Mouse (Mus musculus) spleen, adult 2 months (tissue): ENCODE measurements around the gene Spata13. TPM values are rescaled to one million over a fixed set of nuclear protein-coding genes. Genes with fewer than 3 reads are reported as not detected.

ENCODE experiments used
- DNase-seq, 2 experiments: peaks; one replicate each; pipeline versions ENCODE4 v3.0.0 to v3.0.0-alpha.2; 2012 to 2021; ENCODE audit warnings: low spot score in 2 of 2, low read depth in 1 of 2
- H3K27ac ChIP-seq: fragments of 200-500 bp; 2 replicates; pipeline ENCODE4 v1.5.1; 2012; ENCODE audit warnings: low read length, inconsistent platforms; ENCODE audit not compliant: insufficient read depth
- H3K27me3 ChIP-seq: fragments of 200-500 bp; 2 replicates; pipeline ENCODE4 v1.6.1; 2012; ENCODE audit warnings: mild to moderate bottlenecking, moderate library complexity, low read length, inconsistent platforms; ENCODE audit not compliant: control insufficient read depth, insufficient read depth
- H3K36me3 ChIP-seq: fragments of 200-500 bp; 2 replicates; pipeline ENCODE4 v1.6.1; 2012; ENCODE audit warnings: mild to moderate bottlenecking, low read length, inconsistent platforms; ENCODE audit not compliant: control insufficient read depth, insufficient read depth
- H3K4me1 ChIP-seq: fragments of 200-500 bp; 2 replicates; pipeline ENCODE4 v1.6.1; 2011; ENCODE audit warnings: inconsistent platforms; ENCODE audit not compliant: control insufficient read depth, insufficient read depth, insufficient read length
- H3K4me3 ChIP-seq: fragments of 200-500 bp; 2 replicates; pipeline ENCODE4 v1.5.1; 2011; ENCODE audit warnings: mild to moderate bottlenecking, inconsistent platforms; ENCODE audit not compliant: insufficient read depth, insufficient read length; ENCODE audit errors: extremely low read depth
- CTCF ChIP-seq: fragments of 200-500 bp; IDR thresholded peaks from 2 replicates; pipeline ENCODE4 v1.5.1; 2011; ENCODE audit warnings: mild to moderate bottlenecking, inconsistent platforms; ENCODE audit not compliant: insufficient read depth, insufficient read length, insufficient replicate concordance; ENCODE audit errors: extremely low read depth
- POLR2A ChIP-seq: fragments of 200-500 bp; IDR thresholded peaks from 2 replicates; pipeline ENCODE4 v1.6.1; 2011; ENCODE audit warnings: low read depth, low read length, inconsistent platforms
- WGBS: fragments of 180-500 bp; shearing (Covaris S2); methylation state at CpG from one replicate; pipeline ENCODE4 v1.1.7; 2018; 5-methylcytosine and 5-hydroxymethylcytosine counted together
- polyA plus RNA-seq: library from polyadenylated mRNA; depleted of rRNA; stranded (reverse); fragments of >200 nt; gene quantifications from 2 replicates; pipeline ENCODE4 v1.2.3, GENCODE M21; 2012

Spata13 gene
- polyA plus RNA-seq, 1 experiment: 23.5 TPM

DNA sequence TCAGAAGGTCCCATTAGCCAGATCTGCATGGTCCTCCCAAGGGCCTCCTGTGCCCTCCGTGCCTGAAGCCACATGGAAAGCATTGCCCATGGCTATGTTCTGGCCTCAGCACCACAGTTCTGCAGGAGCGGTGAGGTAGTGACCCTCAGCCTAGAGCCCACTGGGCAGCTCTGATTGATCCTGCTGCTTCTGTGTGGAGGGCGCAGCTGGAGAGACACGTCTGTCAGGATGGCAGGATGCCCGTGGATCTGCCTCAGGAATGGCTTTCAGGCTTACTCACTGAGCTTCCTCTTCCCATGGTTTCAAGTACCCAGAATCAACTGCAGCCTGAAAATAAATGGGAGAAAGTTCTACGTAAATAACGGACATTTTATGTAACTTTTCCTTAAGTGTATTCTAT lies 14.1 kb downstream of the Spata13 start:
- WGBS: 88% methylated on average over 7 of the region's 7 CpGs
- no peak overlapping the region for H3K4me3 ChIP-seq
- TF ChIP-seq CTCF: no peak
- no peak for TF ChIP-seq POLR2A
- no peaks in the 10 kb centered on the region for H3K36me3 ChIP-seq
- H3K4me1 ChIP-seq: no peaks in the 10 kb centered on the region
- H3K27me3 ChIP-seq: no peaks in the 10 kb centered on the region
- no peak for DNase-seq
- no peak overlapping the region for H3K27ac ChIP-seq

DNA sequence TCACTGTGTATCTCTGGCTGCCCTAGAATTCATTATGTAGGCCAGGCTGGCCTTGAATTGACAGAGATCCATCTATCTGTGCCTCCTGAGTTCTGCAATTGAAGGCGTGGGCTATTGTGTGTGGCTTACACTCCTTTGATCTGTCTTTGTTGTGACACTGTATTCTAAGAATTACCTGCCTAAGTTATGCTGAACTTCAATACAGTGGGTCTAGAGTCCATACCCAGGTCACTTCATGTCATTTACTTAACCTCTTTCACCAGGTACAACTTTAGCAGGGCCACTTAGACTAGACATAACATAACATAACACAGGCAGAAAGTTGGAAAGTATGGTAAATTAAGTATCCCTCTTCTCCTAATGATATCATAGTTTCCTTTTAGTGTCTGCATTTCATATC lies 15.2 kb downstream of the Spata13 start:
- no peak for DNase-seq
- TF ChIP-seq CTCF (no peak), POLR2A (no peak)

DNA sequence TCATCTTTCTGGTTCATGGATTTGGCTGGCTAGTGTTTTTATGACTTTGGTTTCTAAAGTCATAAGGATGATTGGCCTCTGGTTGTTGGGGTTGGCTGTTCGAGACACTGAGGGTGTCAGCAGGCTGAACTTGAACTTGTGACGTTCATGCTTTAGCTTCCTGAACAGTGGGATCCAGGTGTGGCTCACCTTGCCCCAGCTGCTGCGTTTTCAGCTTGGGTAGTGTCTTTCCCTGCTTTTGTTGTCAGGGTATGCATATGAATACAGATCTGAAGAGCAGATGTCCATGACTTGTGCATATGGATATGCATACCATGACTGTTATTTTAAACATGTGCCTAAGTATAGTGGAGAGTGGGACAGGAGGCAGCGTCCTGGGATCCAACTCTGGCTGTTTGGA lies 19.4 kb downstream of the Spata13 start:
- no peak for DNase-seq

More for the DNA sequence above, 15.2 kb downstream of the Spata13 start:
- Histone ChIP-seq H3K27ac (no peak overlapping the region), H3K36me3 (no peaks in the 10 kb centered on the region), H3K4me3 (no peak overlapping the region), H3K4me1 (no peaks in the 10 kb centered on the region), H3K27me3 (no peaks in the 10 kb centered on the region)
- WGBS: 79% methylated on average over 1 of the region's 1 CpGs

DNA sequence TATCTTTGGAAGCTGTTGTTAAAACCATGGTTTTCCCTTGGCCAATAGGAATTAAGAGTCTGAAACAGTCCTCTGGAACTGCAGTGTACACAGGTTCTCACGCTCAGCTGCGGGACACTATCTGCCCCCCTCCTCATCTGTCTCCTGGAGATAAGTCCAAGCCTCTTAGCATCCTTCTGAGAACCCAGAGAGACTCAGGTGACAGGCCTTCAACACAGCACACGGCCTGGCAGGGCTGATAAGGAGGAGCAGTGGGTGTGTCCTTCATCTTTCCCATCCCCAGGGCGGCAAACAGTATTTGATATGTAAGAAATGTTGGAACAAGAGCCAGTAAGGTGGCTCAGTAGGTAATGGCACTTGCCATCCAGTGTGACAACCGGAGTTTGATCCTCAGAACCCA lies 20.2 kb downstream of the Spata13 start:
- TF ChIP-seq POLR2A: no peak
- no peak for TF ChIP-seq CTCF
- Histone ChIP-seq H3K36me3 (no peaks in the 10 kb centered on the region), H3K27me3 (no peaks in the 10 kb centered on the region), H3K4me3 (no peak overlapping the region), H3K4me1 (no peaks in the 10 kb centered on the region), H3K27ac (no peak overlapping the region)
- 83% methylated on average over 5 of the region's 5 CpGs for WGBS
- no peak for DNase-seq

More for the DNA sequence above, 19.4 kb downstream of the Spata13 start:
- Histone ChIP-seq H3K4me1 (no peaks in the 10 kb centered on the region), H3K4me3 (no peak overlapping the region), H3K27me3 (no peaks in the 10 kb centered on the region), H3K27ac (no peak overlapping the region), H3K36me3 (no peaks in the 10 kb centered on the region)
- TF ChIP-seq POLR2A (no peak), CTCF (no peak)
- 88% methylated on average over 4 of the region's 4 CpGs for WGBS

DNA sequence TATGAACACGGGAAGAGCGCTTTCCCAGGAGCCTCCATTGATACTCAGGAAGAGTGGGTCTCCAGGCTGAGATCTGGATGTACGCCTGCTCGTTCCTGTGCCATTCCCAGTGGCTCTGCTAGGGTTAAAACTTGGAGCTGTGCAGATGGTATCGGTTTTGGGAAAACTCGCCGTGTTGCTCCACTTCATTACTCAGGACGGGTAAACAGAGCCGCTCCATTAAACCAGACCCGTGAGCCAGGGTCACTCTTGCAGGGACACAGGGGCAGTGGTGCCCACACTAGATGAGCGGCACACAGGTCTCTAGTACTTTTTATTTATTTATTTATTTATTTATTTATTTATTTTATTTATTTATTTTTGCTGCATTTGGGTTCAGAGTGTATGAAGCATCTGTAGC lies 20.9 kb downstream of the Spata13 start:
- WGBS: 95% methylated on average over 11 of the region's 11 CpGs
- TF ChIP-seq CTCF (no peak), POLR2A (no peak)
- no peak overlapping the region for H3K4me3 ChIP-seq
- H3K36me3 ChIP-seq: no peaks in the 10 kb centered on the region
- H3K4me1 ChIP-seq: no peaks in the 10 kb centered on the region
- no peaks in the 10 kb centered on the region for H3K27me3 ChIP-seq
- H3K27ac ChIP-seq: no peak overlapping the region
- DNase-seq: no peak

DNA sequence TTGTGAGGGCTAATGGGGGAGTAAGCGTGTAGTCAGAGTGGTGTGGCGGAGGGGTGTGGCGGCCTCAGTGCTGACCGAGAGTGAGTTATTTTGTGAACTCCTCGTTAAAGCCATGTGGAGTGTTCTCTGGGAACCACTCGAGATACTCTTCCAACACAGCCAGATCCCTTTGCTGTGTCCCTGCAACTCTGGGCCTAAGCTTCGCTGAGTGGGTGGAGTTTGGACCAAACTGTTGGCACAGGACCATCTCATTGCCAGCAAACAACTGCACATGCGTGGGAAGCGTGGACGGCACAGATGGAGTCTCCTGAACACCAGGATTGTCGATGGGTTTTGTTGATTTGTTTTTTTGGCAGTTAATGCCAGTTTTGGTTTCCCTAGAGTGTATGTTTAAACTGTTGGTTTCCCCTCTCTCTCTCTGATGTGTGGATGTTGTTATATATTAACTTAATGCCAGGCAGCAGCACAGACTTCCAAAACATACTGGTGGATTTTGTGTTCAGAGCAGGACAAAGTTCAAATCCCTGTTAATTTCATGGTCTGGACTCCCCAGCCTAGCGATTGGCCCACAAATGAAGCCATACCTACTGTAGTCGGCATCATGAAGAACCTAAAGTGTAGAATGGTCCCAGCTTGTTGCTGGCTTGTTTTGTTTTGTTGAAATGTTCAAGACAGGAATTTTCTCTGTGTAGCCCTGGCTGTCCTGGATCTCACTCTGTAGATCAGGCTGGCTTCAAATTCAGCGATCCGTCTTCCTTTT lies 22.3 kb downstream of the Spata13 start:
- WGBS: 88% methylated on average over 15 of the region's 15 CpGs
- TF ChIP-seq CTCF (no peak), POLR2A (no peak)
- Histone ChIP-seq H3K27me3 (no peaks in the 10 kb centered on the region), H3K36me3 (no peaks in the 10 kb centered on the region), H3K27ac (no peak overlapping the region), H3K4me3 (no peak overlapping the region), H3K4me1 (no peaks in the 10 kb centered on the region)
- DNase-seq: no peak

DNA sequence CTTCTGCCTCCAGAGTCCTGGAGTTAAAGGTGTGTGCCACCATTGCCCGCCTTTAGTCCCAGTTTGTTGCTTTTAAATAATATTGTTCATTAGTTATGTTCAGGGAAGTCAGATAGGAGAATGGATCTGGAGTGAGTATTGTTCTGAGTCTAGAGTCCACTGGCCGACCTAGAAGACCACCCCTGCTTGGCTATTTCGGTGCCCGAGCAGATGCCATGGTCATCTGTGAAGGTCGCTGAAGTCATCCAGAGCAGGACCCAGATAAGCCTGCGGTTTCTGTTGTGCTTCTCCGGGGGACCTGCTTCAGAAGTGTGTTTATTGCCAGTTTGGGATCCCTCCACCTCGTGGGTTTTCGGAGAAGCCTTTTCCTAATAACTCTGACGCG lies 22.9 kb downstream of the Spata13 start:
- DNase-seq: no peak
- WGBS: 93% methylated on average over 11 of the region's 11 CpGs
- Histone ChIP-seq H3K27ac (no peak overlapping the region), H3K36me3 (no peaks in the 10 kb centered on the region), H3K4me1 (no peaks in the 10 kb centered on the region), H3K4me3 (no peak overlapping the region), H3K27me3 (no peaks in the 10 kb centered on the region)
- no peak for TF ChIP-seq POLR2A
- TF ChIP-seq CTCF: no peak
